Mouse (Mus musculus) liver, postnatal 0 days (tissue): ENCODE results near the gene Acot11. TPM values are rescaled to one million over a fixed set of nuclear protein-coding genes. Genes with fewer than 3 reads are reported as not detected.

Experiments
- ATAC-seq: fragments of 200-750 bp; cut with Nextera tagmentation; 2 replicates; pipeline ENCODE4 v1.8.0; 2017; ENCODE audit warnings: mild to moderate bottlenecking, moderate library complexity
- DNase-seq: peaks from one replicate; pipeline ENCODE4 v3.0.0-alpha.2; 2016
- H3K27ac ChIP-seq: fragments of 300-500 bp; sonication (generic); 2 replicates; pipeline ENCODE4 v1.5.1; 2014; ENCODE audit warnings: antibody characterized with exemption, moderate library complexity, mild to moderate bottlenecking, low read depth
- H3K27me3 ChIP-seq: fragments of 300-500 bp; sonication (generic); 2 replicates; pipeline ENCODE4 v1.6.1; 2014; ENCODE audit warnings: low read length, control low read depth, mixed read lengths; ENCODE audit not compliant: insufficient read depth
- H3K36me3 ChIP-seq: fragments of 300-500 bp; sonication (generic); replicated peaks from 2 replicates; pipeline ENCODE4 v1.6.1; 2014; ENCODE audit warnings: mild to moderate bottlenecking, control low read depth, low read length, moderate library complexity, mixed read lengths; ENCODE audit not compliant: insufficient read depth
- H3K4me1 ChIP-seq: fragments of 300-500 bp; sonication (generic); 2 replicates; pipeline ENCODE4 v1.6.1; 2014; ENCODE audit warnings: antibody characterized with exemption, mild to moderate bottlenecking, control low read depth; ENCODE audit not compliant: insufficient read depth
- H3K4me2 ChIP-seq: fragments of 300-500 bp; sonication (generic); 2 replicates; pipeline ENCODE4 v1.6.1; 2014; ENCODE audit warnings: low read depth, mild to moderate bottlenecking, low read length, moderate library complexity, mixed read lengths
- H3K4me3 ChIP-seq: fragments of 300-500 bp; sonication (generic); 2 replicates; pipeline ENCODE4 v1.5.1; 2014; ENCODE audit warnings: low read depth, low read length
- H3K9ac ChIP-seq: fragments of 300-500 bp; sonication (generic); replicated peaks from 2 replicates; pipeline ENCODE4 v1.6.1; 2014; ENCODE audit warnings: mild to moderate bottlenecking, moderate library complexity
- H3K9me3 ChIP-seq: fragments of 300-500 bp; sonication (generic); 2 replicates; pipeline ENCODE4 v1.6.1; 2016; ENCODE audit warnings: mild to moderate bottlenecking, control low read depth, low read length, mixed read lengths
- CTCF ChIP-seq: sonication (generic); IDR thresholded peaks from 2 replicates; pipeline ENCODE4 v1.5.1; 2016; ENCODE audit warnings: antibody characterized with exemption, low read depth
- EP300 ChIP-seq: IDR thresholded peaks from 2 replicates; pipeline ENCODE4 v1.6.1; 2016; ENCODE audit warnings: antibody characterized with exemption, low read depth, mild to moderate bottlenecking
- WGBS: fragments of 180-500 bp; shearing (Covaris S2); extraction: QIAGEN DNeasy Blood & Tissue Kit; methylation state at CpG from one replicate; pipeline ENCODE4 v1.1.7; 2014; ENCODE audit not compliant: insufficient replicate concordance; 5-methylcytosine and 5-hydroxymethylcytosine counted together
- polyA plus RNA-seq: library from polyadenylated mRNA; unstranded; fragments of >200 nt; fragmentation: Nextera tagmentation; extraction: Ambion mirVana; gene quantifications from 2 replicates; pipeline ENCODE4 v1.2.1, GENCODE M21; 2015

The Acot11 gene
- polyA plus RNA-seq, 1 experiment from 2014 or later = 2.1 TPM

DNA sequence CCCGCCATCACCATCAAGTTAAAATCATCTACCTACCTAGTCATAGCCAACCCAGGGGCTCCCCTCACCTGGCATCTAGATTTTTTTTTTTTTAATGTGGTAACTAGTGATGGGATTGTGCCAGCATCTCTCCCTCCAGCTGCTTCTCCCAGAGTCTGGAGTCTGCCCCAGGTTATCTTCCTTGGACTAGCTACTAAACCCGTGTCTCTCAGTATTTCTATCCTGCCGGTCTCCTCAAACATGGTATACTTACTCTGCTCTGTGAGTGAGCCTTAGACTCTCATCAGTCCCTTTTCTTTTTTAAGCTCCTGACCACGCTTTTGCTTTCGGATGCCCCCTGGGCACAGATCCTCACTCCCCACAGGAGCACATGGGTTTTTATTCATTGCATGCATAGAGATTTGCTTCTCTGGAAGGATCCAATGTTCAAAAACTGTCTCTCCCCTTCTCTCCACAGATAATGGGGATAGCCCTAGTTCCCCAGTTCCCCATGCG, 35.9 kb upstream of the Acot11 start:
- no peaks in the 10 kb centered on the region for H3K27me3 ChIP-seq
- H3K9ac ChIP-seq = no peak overlapping the region; the same call in 1 of the 2 replicates
- H3K4me3 ChIP-seq = no peak overlapping the region
- no peak for TF ChIP-seq CTCF
- TF ChIP-seq EP300 = no peak
- no peaks in the 10 kb centered on the region for H3K36me3 ChIP-seq
- ATAC-seq (no peak), DNase-seq (no peak)
- H3K9me3 ChIP-seq = no peaks in the 10 kb centered on the region
- H3K4me2 ChIP-seq = peak overlapping the region; percentile 100
- WGBS = 54% methylated on average over 6 of the region's 6 CpGs
- peaks cover 17% of the 10 kb centered on the region for H3K4me1 ChIP-seq
- H3K27ac ChIP-seq = peak overlapping the region; percentile 78; the same call in 1 of the 2 replicates

DNA sequence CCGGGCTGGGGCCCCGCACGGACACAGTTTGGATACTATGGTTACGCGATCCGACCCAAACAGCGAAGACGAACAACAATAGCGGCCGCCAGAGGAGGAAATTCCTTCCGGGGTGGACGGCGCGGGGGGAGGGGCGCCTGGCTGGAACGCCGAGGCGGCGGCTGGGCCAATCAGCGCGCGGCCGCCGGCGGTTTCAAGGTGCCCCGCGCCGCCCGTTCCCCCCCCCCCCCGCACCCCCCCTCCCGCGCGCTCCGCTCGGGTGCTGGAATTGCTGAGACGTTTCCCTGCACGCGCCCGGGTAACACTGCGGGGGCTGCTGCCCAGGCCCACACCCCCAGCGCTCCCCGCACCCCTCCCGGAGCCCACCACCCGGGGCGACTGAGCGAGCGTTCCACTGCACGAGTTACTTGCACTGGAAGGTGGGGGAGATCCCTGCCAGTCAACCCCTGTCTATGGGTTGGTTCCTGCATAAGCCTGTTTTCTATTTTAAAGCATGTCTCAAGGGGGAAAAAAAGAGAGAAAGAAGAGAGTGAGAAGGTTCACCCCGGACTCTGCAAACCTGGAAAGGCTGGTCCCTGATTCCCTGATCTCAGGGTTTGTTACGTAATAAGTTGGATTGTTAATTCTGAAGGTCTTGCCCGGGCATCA, 35.3 kb upstream of the Acot11 start:
- Histone ChIP-seq H3K27ac (peak overlapping the region; percentile 78), H3K4me3 (peak overlapping the region; percentile 62), H3K36me3 (no peaks in the 10 kb centered on the region), H3K9me3 (no peaks in the 10 kb centered on the region), H3K4me1 (peaks cover 17% of the 10 kb centered on the region), H3K9ac (peak overlapping the region; percentile 66), H3K4me2 (peak overlapping the region; percentile 100), H3K27me3 (no peaks in the 10 kb centered on the region)
- ATAC-seq = peak; percentile 70
- WGBS = 2% methylated on average over 33 of the region's 51 CpGs
- TF ChIP-seq EP300 (no peak), CTCF (0 out of 2 replicates have a peak, but pooled peaks have one; percentile 9)
- peak; percentile 91 for DNase-seq

DNA sequence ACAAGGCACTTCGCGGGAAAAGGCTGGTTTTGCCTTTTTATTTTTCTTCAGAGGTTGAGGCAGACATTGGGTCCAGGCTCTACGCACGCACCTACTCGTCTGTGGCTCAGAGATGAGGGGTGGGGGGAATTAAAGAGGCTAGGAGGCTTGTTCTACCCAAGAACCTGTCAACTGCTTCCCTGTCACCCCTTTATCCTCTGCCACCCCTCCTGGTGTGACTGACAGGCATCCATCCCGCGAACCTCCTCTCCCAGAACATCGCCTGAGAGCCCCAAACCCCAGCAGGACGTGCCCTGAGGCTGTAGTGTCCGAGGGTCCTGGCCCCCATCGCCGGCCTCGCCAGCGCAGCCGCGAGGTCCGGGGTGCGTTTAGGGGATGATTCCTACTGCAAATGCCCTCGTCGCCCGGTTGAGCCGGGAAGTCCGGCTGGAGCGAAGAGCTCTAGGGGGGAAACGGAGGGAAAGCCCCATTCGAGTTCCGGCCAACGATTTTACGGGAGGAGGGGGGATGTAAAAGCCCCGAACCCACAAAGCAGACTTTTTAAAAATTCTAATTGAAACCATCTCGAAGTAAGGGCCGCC, 34.5 kb upstream of the Acot11 start:
- H3K27me3 ChIP-seq = no peaks in the 10 kb centered on the region
- TF ChIP-seq EP300 = no peak
- TF ChIP-seq CTCF = no peak
- peak overlapping the region; percentile 74 for H3K27ac ChIP-seq
- peaks cover 17% of the 10 kb centered on the region for H3K4me1 ChIP-seq
- DNase-seq (peak; percentile 59), ATAC-seq (peak; percentile 52)
- no peaks in the 10 kb centered on the region for H3K36me3 ChIP-seq
- peak overlapping the region; percentile 100 for H3K4me2 ChIP-seq
- H3K9me3 ChIP-seq = no peaks in the 10 kb centered on the region
- peak overlapping the region; percentile 66 for H3K9ac ChIP-seq
- peak overlapping the region; percentile 62 for H3K4me3 ChIP-seq
- WGBS = under 1% methylated on average over 32 of the region's 32 CpGs

DNA sequence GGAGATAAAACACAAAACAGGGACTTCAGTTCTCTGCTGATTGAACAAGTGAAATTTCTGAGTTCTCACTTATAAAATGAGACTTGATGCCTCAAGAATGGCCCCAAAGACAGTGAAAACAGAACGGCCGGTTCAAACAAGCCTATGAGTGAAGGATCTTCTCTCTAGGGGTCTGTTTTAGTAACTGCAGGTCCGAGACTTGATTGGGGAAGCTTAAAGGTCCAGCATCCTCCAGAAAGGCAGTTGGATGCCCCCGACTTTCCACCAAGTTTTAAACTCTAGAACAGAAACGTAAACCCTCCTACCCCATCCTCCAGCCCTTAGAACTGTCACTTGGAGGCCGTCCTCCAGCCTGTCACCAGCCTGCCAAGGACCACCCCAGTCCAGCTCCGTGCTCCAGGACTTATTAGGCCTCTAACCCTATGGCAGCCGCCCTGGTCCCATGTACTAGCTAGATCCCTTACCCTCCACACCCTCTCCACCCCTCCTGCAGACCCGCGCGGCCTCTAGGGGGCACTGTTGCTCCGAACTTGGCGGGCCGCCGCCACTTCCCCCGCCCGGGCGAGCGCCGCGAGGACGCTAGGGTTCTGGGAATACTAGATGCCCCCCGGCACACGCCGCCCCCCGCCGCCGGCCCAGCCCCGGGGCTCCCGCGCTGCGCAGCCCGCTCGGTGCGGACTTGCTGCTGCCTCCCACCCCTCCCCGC, 33.9 kb upstream of the Acot11 start:
- Histone ChIP-seq H3K4me1 (peaks cover 17% of the 10 kb centered on the region), H3K27me3 (no peaks in the 10 kb centered on the region), H3K27ac (peak overlapping the region; percentile 74), H3K4me2 (peak overlapping the region; percentile 100), H3K4me3 (peak overlapping the region; percentile 62), H3K36me3 (no peaks in the 10 kb centered on the region), H3K9ac (peak overlapping the region; percentile 66), H3K9me3 (no peaks in the 10 kb centered on the region)
- DNase-seq (peak; percentile 97), ATAC-seq (peak; percentile 90)
- TF ChIP-seq EP300 (no peak), CTCF (peak; percentile 97)
- 6% methylated on average over 36 of the region's 36 CpGs for WGBS

DNA sequence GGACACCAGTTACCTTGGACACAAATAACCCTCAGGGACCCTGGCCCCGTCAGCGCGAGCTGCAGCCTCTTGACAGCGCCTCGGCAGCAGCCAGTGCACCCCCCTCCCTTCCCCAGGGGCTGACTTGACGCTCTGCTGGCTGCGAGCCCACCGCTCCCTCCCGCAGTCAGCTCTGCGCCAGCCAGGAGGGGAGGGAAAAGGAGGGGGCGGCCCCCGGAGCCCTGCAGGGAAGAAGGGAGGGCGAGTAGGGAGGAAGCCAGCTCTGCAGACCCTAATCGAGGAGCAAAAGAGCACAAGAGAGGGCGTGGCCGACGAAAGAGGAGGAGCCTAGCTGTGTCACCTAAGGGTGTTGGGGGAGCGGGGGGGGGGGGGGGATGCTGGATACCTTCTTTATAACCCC, 33.2 kb upstream of the Acot11 start:
- no peak overlapping the region for H3K27ac ChIP-seq
- H3K9ac ChIP-seq = 0 out of 2 replicates have a peak overlapping the region, but pooled peaks have one; percentile 10
- H3K4me3 ChIP-seq = 0 out of 2 replicates have a peak overlapping the region, but pooled peaks have one; percentile 19

DNA sequence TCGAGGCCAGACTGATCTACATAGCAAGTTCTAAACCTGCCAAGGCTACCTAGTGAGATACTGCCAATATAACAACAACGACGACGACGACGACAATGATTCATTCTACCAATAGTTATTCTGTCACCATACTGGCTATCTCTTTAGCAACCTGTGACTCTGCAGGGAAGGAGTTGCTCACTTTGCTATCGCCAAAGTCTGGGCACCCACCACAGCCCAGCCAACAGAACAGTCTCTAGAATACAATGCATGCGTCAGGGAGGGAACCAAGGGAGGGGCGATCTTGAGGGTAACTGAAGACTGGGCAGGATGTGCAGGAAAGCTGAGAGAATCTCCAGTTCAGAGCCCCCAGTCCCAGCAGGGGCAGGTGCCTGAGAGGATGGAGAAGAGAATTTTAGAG, 32.6 kb upstream of the Acot11 start:
- Histone ChIP-seq H3K9ac (no peak overlapping the region), H3K4me2 (peak overlapping the region; percentile 69), H3K9me3 (no peaks in the 10 kb centered on the region), H3K27ac (no peak overlapping the region), H3K27me3 (no peaks in the 10 kb centered on the region), H3K4me1 (peaks cover 17% of the 10 kb centered on the region), H3K36me3 (no peaks in the 10 kb centered on the region), H3K4me3 (no peak overlapping the region)
- DNase-seq = no peak
- no peak for ATAC-seq
- WGBS = 13% methylated on average over 9 of the region's 9 CpGs
- TF ChIP-seq EP300 = no peak
- TF ChIP-seq CTCF = no peak

More for the DNA sequence above, 33.2 kb upstream of the Acot11 start:
- TF ChIP-seq EP300 (no peak), CTCF (no peak)
- Histone ChIP-seq H3K9me3 (no peaks in the 10 kb centered on the region), H3K4me2 (peak overlapping the region; percentile 69), H3K4me1 (peaks cover 17% of the 10 kb centered on the region), H3K27me3 (no peaks in the 10 kb centered on the region), H3K36me3 (no peaks in the 10 kb centered on the region)
- WGBS = under 1% methylated on average over 15 of the region's 18 CpGs
- ATAC-seq (no peak), DNase-seq (peak; percentile 50)
